ENCODE assay signal across 9 mouse cellular contexts in the genomic region with DNA sequence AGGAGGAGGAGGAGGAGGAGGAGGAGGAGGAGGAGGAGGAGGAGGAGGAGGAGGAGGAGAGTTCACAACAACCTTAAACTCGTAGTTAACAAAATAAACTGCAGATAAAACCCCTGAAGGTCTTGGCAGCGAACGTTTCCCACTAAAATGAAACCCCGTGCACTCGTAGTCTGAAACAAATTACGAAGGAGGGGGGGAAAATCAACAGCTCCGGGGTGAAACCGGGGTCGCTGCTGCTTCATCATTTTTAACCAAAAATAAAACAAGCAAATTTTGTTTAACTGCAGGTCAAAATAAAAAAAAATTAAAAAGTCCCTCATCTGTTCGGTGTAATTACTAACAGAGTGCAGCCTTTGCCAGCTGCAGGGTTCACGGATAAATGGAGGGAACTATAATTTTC.
DNase-seq lines count a peak whose midpoint lies in the region; ATAC-seq lines count a peak whose summit lies in the region.
"Had no signal": no experiment of that assay in that cellular context is flagged by ENCODE, and none has a peak within 500 bp of the region (broad histone marks: within the 10 kb centered on the region; RNA-seq: fewer than 3 reads in every experiment).

No protein-coding gene starts in this region.

- H3K4me3 ChIP-seq in heart, embryonic 14.5 days (ENCODE audit: control insufficient read depth in 1 of 2, insufficient read depth in 1 of 2, low read depth in 1 of 2, low read length in 2 of 2) = no peak overlapping the region
- H3K4me3 ChIP-seq in hindbrain, embryonic 13.5 days = no peak overlapping the region
- H3K4me3 ChIP-seq: forebrain, embryonic 13.5 days had no signal

- no peak for DNase-seq in heart, adult 8-10 months (ENCODE audit: low spot score)
- DNase-seq in embryo, embryonic 11 days = peak; percentile 57
- DNase-seq in kidney, postnatal 4 days = peak; percentile 58 to 73
- DNase-seq in right cerebral cortex, postnatal 10 days (ENCODE audit: low spot score in 2 of 2) = no peak
- DNase-seq in spleen, postnatal 4 days (ENCODE audit: low spot score in 2 of 2) = no peak

- H3K9me3 ChIP-seq in heart, embryonic 14.5 days (ENCODE audit: control insufficient read depth, low read length) = no peaks in the 10 kb centered on the region
- no peaks in the 10 kb centered on the region for H3K9me3 ChIP-seq in hindbrain, embryonic 13.5 days
- H3K9me3 ChIP-seq: forebrain, embryonic 13.5 days had no signal

- no peak overlapping the region for H3K27ac ChIP-seq in heart, embryonic 14.5 days (replicated peaks in 1 of 2; ENCODE audit: control insufficient read depth in 1 of 2, insufficient read depth in 1 of 2, low read depth in 2 of 2, low read length in 2 of 2)
- H3K27ac ChIP-seq in hindbrain, embryonic 13.5 days = no peak overlapping the region
- H3K27ac ChIP-seq: forebrain, embryonic 13.5 days had no signal

- no peaks in the 10 kb centered on the region for H3K36me3 ChIP-seq in heart, embryonic 14.5 days (ENCODE audit: control insufficient read depth, insufficient read depth, low read length)
- no peaks in the 10 kb centered on the region for H3K36me3 ChIP-seq in hindbrain, embryonic 13.5 days

- no peaks in the 10 kb centered on the region for H3K27me3 ChIP-seq in heart, embryonic 14.5 days (ENCODE audit: control insufficient read depth, insufficient read depth, low read length)
- H3K27me3 ChIP-seq in hindbrain, embryonic 13.5 days = no peaks in the 10 kb centered on the region
- H3K27me3 ChIP-seq: forebrain, embryonic 13.5 days had no signal

- no peaks in the 10 kb centered on the region for H3K4me1 ChIP-seq in heart, embryonic 14.5 days (ENCODE audit: control insufficient read depth in 2 of 2, insufficient read depth in 2 of 2, low read length in 2 of 2)
- peaks cover 6% of the 10 kb centered on the region for H3K4me1 ChIP-seq in hindbrain, embryonic 13.5 days (replicated peaks)

- no peak overlapping the region for H3K9ac ChIP-seq in heart, embryonic 14.5 days (ENCODE audit: low read length)
- no peak overlapping the region for H3K9ac ChIP-seq in hindbrain, embryonic 13.5 days
- H3K9ac ChIP-seq: forebrain, embryonic 13.5 days had no signal

- peak overlapping the region; percentile 38 for H3K4me2 ChIP-seq in heart, embryonic 14.5 days (ENCODE audit: low read length)
- H3K4me2 ChIP-seq in hindbrain, embryonic 13.5 days = peak overlapping the region; percentile 33; the same call in 1 of the 2 replicates
- H3K4me2 ChIP-seq: forebrain, embryonic 13.5 days had no signal

- WGBS in heart, embryonic 14.5 days = 52% methylated on average over 11 of the region's 11 CpGs
- WGBS in hindbrain, embryonic 13.5 days = 47% methylated on average over 11 of the region's 11 CpGs

- ATAC-seq in heart, embryonic 14.5 days (ENCODE audit: insufficient number of reproducible peaks, insufficient read depth, low FRiP score, low read depth) = no peak
- no peak for ATAC-seq in hindbrain, embryonic 13.5 days (ENCODE audit: low FRiP score)
- ATAC-seq in granulocyte monocyte progenitor cell, adult 5-6 weeks (replicated peaks; ENCODE audit: poor library complexity, severe bottlenecking) = no peak

Comparison
In these comparisons a context has a peak if more than half of its experiments do, and no peak if none do; other contexts are left out.
1. DNase-seq: peak in embryo, embryonic 11 days (single experiment) and kidney, postnatal 4 days (2 of 2); none in heart, adult 8-10 months (single experiment), right cerebral cortex, postnatal 10 days (0 of 2) and spleen, postnatal 4 days (0 of 2).